Mouse (Mus musculus) limb, embryonic 12.5 days (tissue): ENCODE results near the gene Akip1. TPM values are rescaled to one million over a fixed set of nuclear protein-coding genes. Genes with fewer than 3 reads are reported as not detected.

ENCODE experiments used
- ATAC-seq: fragments of 200-750 bp; cut with Nextera tagmentation; 2 replicates; pipeline ENCODE4 v1.8.0; 2017; ENCODE audit warnings: low read depth, moderate TSS enrichment; ENCODE audit not compliant: insufficient number of reproducible peaks, insufficient read depth, low FRiP score, low TSS enrichment
- H3K27ac ChIP-seq: fragments of 300-500 bp; sonication (generic); 2 replicates; pipeline ENCODE4 v1.5.1; 2016; ENCODE audit warnings: mild to moderate bottlenecking, moderate library complexity
- H3K27me3 ChIP-seq: fragments of 300-500 bp; sonication (generic); 2 replicates; pipeline ENCODE4 v1.6.1; 2016; ENCODE audit warnings: mild to moderate bottlenecking, moderate library complexity
- H3K36me3 ChIP-seq: fragments of 300-500 bp; sonication (generic); 2 replicates; pipeline ENCODE4 v1.6.1; 2016; ENCODE audit warnings: mild to moderate bottlenecking, moderate library complexity
- H3K4me1 ChIP-seq: fragments of 300-500 bp; sonication (generic); replicated peaks from 2 replicates; pipeline ENCODE4 v1.6.1; 2016
- H3K4me2 ChIP-seq: fragments of 300-500 bp; sonication (generic); 2 replicates; pipeline ENCODE4 v1.6.1; 2016; ENCODE audit warnings: mild to moderate bottlenecking, moderate library complexity
- H3K4me3 ChIP-seq: fragments of 300-500 bp; sonication (generic); replicated peaks from 2 replicates; pipeline ENCODE4 v1.5.1; 2016; ENCODE audit warnings: mild to moderate bottlenecking
- H3K9ac ChIP-seq: fragments of 300-500 bp; sonication (generic); replicated peaks from 2 replicates; pipeline ENCODE4 v1.6.1; 2016; ENCODE audit warnings: mild to moderate bottlenecking, moderate library complexity
- H3K9me3 ChIP-seq: fragments of 300-500 bp; sonication (generic); 2 replicates; pipeline ENCODE4 v1.6.1; 2016; ENCODE audit warnings: mild to moderate bottlenecking, moderate library complexity
- WGBS: fragments of 180-500 bp; shearing (Covaris S2); methylation state at CpG from one replicate; pipeline ENCODE4 v1.1.7; 2016; 5-methylcytosine and 5-hydroxymethylcytosine counted together
- polyA plus RNA-seq: library from polyadenylated mRNA; unstranded; fragments of >200 nt; fragmentation: Nextera tagmentation; extraction: Ambion mirVana; gene quantifications from 2 replicates; pipeline ENCODE4 v1.2.1, GENCODE M21; 2016

Gene Akip1
- polyA plus RNA-seq: 24.2 and 26.0 TPM in 2 replicates

DNA sequence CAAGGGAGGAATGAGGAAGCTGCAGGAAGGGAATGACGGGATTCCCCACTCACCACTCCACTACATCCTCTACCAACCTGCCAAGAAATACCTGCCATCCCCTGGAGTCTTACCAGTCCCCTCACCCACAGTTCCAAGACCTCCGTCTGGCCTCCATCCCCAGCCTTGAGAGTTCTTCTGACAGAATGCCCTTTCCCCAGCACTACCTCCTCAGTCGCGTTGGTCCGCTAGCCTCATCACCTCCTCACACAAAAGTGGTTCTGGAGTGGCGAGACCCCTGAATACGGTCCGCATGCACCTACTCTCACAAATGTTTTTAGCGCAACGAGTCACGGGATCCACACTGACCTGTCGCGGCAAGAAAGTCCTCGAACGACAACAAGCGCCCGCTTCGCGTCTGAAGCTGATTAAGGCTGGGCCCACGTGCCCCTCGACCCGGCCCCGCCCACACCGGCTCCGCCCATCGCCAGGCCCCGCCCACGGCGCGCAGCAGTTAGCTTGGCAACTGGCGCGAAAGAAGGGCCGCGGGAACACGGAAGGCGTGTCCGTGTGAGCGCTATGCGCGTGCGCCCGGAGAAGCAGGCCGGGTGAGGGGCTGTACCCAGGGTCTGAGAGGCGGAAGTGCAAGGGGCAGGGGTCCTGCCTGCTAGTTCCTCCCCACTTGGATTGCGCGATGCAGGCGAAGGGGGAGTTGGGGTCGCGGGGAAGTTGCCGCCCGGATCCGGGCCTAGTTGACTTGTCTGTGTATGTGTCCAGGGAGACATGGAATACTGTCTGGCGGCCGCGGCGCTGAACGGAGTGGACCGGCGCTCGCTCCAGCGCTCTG is at the start of gene Akip1, which contains the start of gene St5:
Gene Akip1, plus strand, starts transcription at position 501 of the 826 bp plus-strand sequence.
Gene St5, minus strand, starts transcription at position 416 of the 826 bp plus-strand sequence.
- H3K27ac ChIP-seq: peak within 1 kb of the TSS; percentile 80
- no peaks in the 10 kb centered on the region; the same call in 1 of the 2 replicates for H3K36me3 ChIP-seq
- peak within 1 kb of the TSS; percentile 75 for H3K9ac ChIP-seq
- H3K27me3 ChIP-seq: no peaks in the 10 kb centered on the region
- WGBS: under 1% methylated on average over 61 of the region's 61 CpGs
- H3K4me1 ChIP-seq: peaks cover 12% of the 10 kb centered on the region
- peak within 1 kb of the TSS; percentile 64 for H3K4me3 ChIP-seq
- peak; percentile 96 for ATAC-seq
- H3K9me3 ChIP-seq: no peaks in the 10 kb centered on the region
- peak within 1 kb of the TSS; percentile 70 for H3K4me2 ChIP-seq

DNA sequence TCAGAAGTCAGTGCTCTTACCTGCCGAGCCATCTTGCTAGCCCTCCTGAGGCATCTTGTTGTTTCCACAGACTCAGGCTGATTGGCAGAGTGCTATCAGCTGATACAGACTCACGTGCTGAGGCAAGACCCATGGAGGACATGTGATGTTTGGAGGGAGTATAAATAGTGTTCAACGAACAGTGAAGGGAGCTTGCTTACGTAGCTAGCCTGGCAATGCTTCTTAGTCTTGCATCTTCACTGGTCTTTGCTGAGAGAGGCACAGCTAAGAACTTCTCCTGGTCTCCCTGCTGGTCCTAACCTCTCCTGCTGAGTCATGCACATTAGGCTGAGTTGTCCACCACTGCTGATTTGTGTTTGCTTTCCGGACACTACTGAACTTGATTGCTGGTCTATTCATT is 48.6 kb upstream of the Akip1 start:
- Histone ChIP-seq H3K4me1 (peaks cover 5% of the 10 kb centered on the region; the same call in 1 of the 2 replicates), H3K4me3 (no peak overlapping the region), H3K9ac (no peak overlapping the region), H3K36me3 (peaks cover 5% of the 10 kb centered on the region; the same call in 1 of the 2 replicates), H3K9me3 (no peaks in the 10 kb centered on the region), H3K4me2 (no peak overlapping the region), H3K27me3 (no peaks in the 10 kb centered on the region), H3K27ac (no peak overlapping the region)
- 87% methylated on average over 5 of the region's 5 CpGs for WGBS
- ATAC-seq: no peak

DNA sequence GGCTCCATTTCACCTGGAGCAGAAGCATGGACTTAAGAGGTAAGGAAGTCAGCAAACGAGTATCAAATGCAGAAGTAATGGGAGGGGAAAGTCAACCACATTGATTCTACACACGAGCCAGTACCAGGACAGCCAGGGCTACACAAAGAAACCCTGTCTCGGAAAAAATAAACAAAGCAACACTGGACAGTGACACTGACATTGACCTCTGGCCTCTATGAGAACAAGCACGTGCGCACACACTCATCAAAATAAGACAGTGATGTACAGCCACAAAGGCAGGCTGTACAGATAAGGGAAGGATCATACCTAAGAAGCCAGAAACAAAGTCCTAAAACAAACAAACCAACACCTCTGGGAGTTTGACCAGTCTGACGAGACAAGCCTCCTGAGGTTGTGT is 45.6 kb upstream of the Akip1 start:
- H3K9ac ChIP-seq: no peak overlapping the region
- 64% methylated on average over 6 of the region's 6 CpGs for WGBS

DNA sequence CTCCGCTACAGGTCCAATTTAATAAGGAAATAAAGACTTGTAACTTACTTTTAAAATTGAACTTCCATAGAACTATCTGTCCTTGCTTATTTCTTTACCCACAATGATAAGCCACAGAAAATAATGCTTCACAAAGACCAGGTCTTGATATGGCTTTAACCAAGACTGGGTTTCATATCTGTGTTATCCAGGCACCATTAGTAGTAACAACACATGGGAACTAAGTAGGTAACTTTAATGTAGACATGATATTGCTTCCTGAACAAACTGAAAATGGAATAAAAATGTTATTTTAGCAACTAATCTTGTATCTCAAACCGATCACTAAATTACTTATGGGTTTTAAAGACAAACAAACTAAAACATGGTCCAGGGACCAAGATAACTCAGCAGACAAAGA is 44.2 kb upstream of the Akip1 start:
- Histone ChIP-seq H3K9ac (no peak overlapping the region), H3K4me1 (peaks cover 9% of the 10 kb centered on the region), H3K27ac (no peak overlapping the region), H3K27me3 (no peaks in the 10 kb centered on the region), H3K36me3 (peaks cover 5% of the 10 kb centered on the region; the same call in 1 of the 2 replicates), H3K4me3 (no peak overlapping the region), H3K4me2 (no peak overlapping the region), H3K9me3 (no peaks in the 10 kb centered on the region)
- 91% methylated on average over 2 of the region's 2 CpGs for WGBS
- no peak for ATAC-seq

More for the DNA sequence above, 45.6 kb upstream of the Akip1 start:
- H3K4me3 ChIP-seq: no peak overlapping the region
- H3K36me3 ChIP-seq: peaks cover 5% of the 10 kb centered on the region; the same call in 1 of the 2 replicates
- H3K27ac ChIP-seq: no peak overlapping the region
- H3K4me2 ChIP-seq: no peak overlapping the region
- H3K27me3 ChIP-seq: no peaks in the 10 kb centered on the region
- peaks cover 9% of the 10 kb centered on the region for H3K4me1 ChIP-seq
- no peaks in the 10 kb centered on the region for H3K9me3 ChIP-seq
- ATAC-seq: no peak

DNA sequence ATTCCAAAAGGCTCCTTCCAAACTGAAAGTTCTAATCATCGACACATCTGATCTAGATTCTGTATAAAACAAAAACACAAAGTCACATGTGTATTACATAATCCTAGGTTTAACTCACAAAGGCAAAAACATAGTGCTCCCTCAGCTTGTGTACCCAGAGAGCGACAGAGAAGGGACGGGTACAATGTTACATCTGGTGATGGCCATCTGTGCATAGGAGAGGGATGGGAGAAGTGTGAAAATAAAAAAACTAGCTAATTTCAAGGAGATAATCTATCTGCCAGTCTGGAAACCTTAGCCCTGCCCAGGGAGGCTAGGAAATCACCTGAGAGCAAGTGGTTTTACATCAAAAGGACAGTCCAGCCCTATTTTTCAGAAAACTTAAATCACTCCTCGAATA is 40.9 kb upstream of the Akip1 start:
- no peaks in the 10 kb centered on the region for H3K27me3 ChIP-seq
- H3K4me1 ChIP-seq: peaks cover 9% of the 10 kb centered on the region
- no peak overlapping the region for H3K4me2 ChIP-seq
- H3K9me3 ChIP-seq: no peaks in the 10 kb centered on the region
- no peak for ATAC-seq
- no peak overlapping the region for H3K4me3 ChIP-seq
- H3K36me3 ChIP-seq: no peaks in the 10 kb centered on the region
- H3K27ac ChIP-seq: no peak overlapping the region
- H3K9ac ChIP-seq: no peak overlapping the region
- 81% methylated on average over 4 of the region's 4 CpGs for WGBS

DNA sequence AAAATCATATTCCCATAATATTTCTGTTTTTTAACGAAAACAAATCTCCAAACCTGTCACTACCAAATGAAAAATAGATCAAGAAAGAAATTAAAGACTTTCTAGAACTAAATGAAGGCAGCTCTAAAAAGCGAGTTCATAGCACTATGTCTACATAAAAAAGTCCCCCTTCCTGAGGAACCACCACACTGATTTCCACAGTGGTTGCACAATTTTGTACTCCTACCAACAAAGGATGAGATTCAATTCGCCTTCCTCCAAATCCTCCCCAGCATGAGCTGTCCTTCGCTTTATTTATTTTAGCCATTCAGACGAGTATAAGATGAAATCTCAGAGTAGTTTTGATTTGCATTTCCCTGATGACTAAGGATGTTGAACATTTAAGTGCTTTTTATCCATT is 36.8 kb upstream of the Akip1 start:
- Histone ChIP-seq H3K9me3 (no peaks in the 10 kb centered on the region), H3K36me3 (no peaks in the 10 kb centered on the region), H3K27ac (no peak overlapping the region), H3K4me1 (peaks cover 16% of the 10 kb centered on the region), H3K9ac (no peak overlapping the region), H3K27me3 (no peaks in the 10 kb centered on the region), H3K4me3 (no peak overlapping the region), H3K4me2 (no peak overlapping the region)
- no peak for ATAC-seq
- 93% methylated on average over 5 of the region's 5 CpGs for WGBS

DNA sequence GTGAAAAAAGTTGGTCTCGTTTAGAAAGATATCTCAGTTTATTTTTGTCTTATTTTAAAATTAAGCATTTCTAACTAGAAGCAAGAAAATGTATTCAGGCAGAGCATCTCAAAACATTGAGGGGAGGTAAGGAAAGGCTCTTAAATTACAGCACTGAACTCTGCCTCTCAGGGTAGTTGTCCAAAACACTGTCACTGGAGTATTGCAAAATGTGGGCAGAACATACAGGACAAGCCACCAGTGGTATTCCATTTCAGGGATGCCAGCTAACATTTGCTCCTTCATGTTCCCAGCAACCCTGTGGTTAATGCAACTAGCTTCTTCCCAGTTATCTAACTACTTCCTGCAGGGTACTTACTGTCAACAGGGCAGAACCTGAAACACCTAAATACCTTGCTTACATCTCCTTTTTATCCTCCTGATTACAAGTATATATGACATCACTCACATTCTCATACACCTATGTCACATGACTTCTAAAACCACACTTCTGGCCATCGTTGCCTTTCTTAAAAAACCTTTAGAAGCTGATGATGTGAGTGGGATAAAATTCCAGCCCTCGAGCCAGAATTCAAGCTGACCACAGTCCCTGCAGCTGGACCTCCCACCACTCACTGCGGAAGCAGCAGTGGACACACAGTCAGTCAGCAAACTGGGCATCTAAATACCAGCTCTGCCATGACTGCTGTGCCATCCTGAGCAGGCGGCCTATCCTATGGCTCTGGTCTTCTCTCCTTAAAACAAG is 33.9 kb upstream of the Akip1 start:
- ATAC-seq: no peak
- Histone ChIP-seq H3K27ac (no peak overlapping the region), H3K9ac (0 out of 2 replicates have a peak overlapping the region, but pooled peaks have one; percentile 1), H3K9me3 (no peaks in the 10 kb centered on the region), H3K4me3 (no peak overlapping the region; the same call in 1 of the 2 replicates), H3K4me2 (peak overlapping the region; percentile 63), H3K36me3 (no peaks in the 10 kb centered on the region), H3K4me1 (peaks cover 21% of the 10 kb centered on the region), H3K27me3 (no peaks in the 10 kb centered on the region)
- WGBS: 75% methylated on average over 5 of the region's 5 CpGs

DNA sequence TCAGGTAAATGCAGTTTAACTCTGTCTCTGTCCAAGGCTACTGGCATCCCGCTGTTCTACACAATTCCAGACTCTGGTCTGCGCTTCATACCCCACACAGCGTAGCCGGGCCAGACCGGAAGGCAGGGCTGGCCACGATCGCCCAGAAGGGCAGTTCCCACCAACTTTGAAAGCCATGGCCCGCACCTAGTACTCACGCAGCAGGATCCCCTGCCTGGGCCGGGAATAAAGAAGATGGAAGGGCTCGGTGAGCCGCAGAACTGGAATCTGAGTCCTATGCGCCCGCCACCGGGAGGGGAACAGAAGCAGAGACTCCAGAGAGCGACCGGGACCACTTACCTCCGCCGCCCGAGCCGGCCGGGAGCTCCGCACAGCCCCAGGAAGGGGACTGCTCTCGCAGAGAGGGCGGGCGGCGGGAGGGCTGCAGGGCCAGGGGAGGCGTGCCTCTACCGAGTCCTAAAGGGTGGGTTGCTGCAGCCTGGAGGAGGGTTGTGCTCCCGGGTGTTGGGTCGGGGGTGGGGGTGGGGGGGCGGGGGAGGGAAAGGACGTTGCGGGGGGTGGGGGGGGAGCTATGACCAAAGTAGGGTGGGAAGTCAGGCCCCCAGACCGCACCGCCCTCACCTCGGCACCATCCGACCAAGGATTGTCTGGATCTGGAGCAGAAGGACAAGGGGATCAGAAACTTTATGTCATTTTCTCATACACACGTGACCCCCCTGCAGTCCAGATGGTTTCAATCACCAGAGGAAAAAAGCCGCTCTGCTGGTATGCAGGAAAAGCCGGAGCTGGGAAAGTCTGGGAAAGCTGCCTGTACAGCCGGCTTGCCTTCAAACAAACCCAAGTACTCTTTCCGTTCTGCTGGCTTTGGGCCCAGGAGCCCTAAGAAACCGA is 31.7 kb upstream of the Akip1 start:
- Histone ChIP-seq H3K27me3 (no peaks in the 10 kb centered on the region), H3K4me1 (peaks cover 21% of the 10 kb centered on the region), H3K9ac (peak overlapping the region; percentile 86), H3K4me2 (peak overlapping the region; percentile 63), H3K36me3 (no peaks in the 10 kb centered on the region), H3K27ac (peak overlapping the region; percentile 99), H3K4me3 (peak overlapping the region; percentile 70), H3K9me3 (no peaks in the 10 kb centered on the region)
- 1% methylated on average over 41 of the region's 44 CpGs for WGBS
- ATAC-seq: peak; percentile 100

DNA sequence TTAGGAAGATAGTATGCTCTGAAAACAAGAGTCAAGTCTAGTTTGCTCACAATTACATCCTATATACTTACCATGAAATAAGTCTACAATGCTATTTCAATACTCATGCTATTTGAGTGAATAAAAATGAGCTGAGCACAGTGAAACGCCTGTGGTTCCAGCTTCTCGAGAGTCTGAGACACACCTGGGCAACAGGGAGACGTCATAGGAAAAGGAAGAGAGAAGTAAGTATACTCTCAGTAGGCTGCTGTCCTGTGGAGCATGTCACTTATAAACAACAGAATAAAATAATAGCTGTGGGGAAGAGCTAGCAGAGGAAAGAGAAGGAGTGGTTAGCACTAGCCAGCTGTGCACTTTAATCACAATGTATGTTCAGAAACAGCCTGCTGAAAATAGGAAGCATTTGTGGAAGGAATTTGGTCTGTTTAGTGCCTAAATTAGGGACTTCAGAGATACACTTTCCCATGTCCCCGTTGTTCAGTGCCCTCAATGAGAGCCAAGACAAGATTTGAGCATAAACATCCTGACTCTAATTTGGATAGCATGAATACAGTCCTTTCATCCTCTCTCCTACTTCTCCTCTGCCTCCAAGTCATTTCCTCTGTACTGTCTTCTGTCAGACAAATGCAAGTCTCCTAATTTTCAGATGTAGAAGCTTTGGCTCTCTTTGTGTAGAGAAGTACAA is 28.4 kb upstream of the Akip1 start:
- Histone ChIP-seq H3K4me1 (peaks cover 14% of the 10 kb centered on the region), H3K27me3 (no peaks in the 10 kb centered on the region), H3K36me3 (no peaks in the 10 kb centered on the region), H3K4me2 (no peak overlapping the region), H3K9ac (no peak overlapping the region), H3K9me3 (no peaks in the 10 kb centered on the region), H3K27ac (no peak overlapping the region), H3K4me3 (no peak overlapping the region)
- no peak for ATAC-seq
- 62% methylated on average over 4 of the region's 4 CpGs for WGBS

DNA sequence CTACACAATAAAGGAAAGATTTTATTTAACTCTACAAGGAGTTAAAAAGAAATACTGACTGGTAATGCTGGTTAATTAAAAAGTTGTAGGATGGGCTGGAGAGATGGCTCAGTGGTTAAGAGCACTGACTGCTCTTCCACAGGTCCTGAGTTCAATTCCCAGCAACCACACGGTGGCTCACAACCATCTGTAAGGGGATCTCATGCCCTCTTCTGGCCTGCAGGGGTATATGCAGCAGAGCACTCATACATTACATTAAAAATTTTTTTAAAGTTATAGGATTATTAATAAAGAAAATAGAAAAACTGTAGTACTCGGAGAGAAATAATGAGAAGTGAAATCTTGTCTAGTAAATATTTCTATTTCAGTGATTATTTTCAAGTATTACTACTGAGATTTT is 23.2 kb upstream of the Akip1 start:
- H3K4me1 ChIP-seq: no peaks in the 10 kb centered on the region
- no peak for ATAC-seq
- H3K36me3 ChIP-seq: no peaks in the 10 kb centered on the region
- no peaks in the 10 kb centered on the region for H3K27me3 ChIP-seq
- no peaks in the 10 kb centered on the region for H3K9me3 ChIP-seq
- H3K4me2 ChIP-seq: no peak overlapping the region
- WGBS: 88% methylated on average over 2 of the region's 2 CpGs
- H3K9ac ChIP-seq: no peak overlapping the region
- no peak overlapping the region for H3K27ac ChIP-seq
- no peak overlapping the region for H3K4me3 ChIP-seq
